Mouse (Mus musculus): ENCODE measurements around the gene Sec62.

DNA sequence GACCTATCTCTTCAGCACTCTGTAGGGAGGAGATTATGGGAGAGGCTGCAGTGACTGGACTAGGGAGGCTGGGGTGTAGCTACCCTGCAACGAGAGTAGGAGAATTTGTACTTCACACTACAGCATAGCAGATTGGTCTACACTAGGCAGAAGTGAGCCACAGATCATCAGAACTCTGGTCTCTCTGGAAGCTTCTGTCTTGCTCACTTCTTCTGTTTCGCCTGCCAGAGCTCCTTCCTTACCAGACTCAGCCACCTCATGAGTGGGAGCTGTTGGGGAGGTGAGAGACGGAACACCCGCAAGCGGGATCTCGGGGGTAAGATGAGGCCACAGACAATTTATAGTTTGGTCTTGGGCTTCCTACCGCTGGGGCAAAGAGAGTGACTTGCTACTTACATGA, 49.8 kb upstream of the Sec62 start:
- TF ChIP-seq POLR2A (IDR thresholded peaks at IDR 0.05; ENCODE audit: control insufficient read depth, extremely low read depth, insufficient read depth, low read length, poor library complexity), result no peak
- TF ChIP-seq CTCF (IDR thresholded peaks at IDR 0.05; ENCODE audit: borderline replicate concordance, control insufficient read depth, extremely low read depth, insufficient read depth, low read length, poor library complexity), result no peak
